Mouse (Mus musculus): ENCODE results near the gene Vmp1. TPM values are rescaled to one million over a fixed set of nuclear protein-coding genes. Genes with fewer than 3 reads are reported as not detected.

The Vmp1 gene
- polyA plus RNA-seq, 1 experiment from 2014 or later: 96.7 TPM

GRCm38 (mm10) chr11:86540476-86540845, 143.2 kb downstream of the Vmp1 start:
- Histone ChIP-seq H3K9me3 (replicated peaks) (no peaks in the 10 kb centered on the region), H3K27me3 (ENCODE audit: low read depth, poor library complexity, severe bottlenecking) (no peaks in the 10 kb centered on the region)

GRCm38 (mm10) chr11:86539716-86540475, 143.7 kb downstream of the Vmp1 start:
- 93% methylated on average over 6 of the region's 6 CpGs for WGBS
- peaks cover 16% of the 10 kb centered on the region for H3K4me1 ChIP-seq
- no peak overlapping the region for H3K27ac ChIP-seq (replicated peaks)
- H3K36me3 ChIP-seq: peaks cover 18% of the 10 kb centered on the region
- no peak overlapping the region for H3K4me3 ChIP-seq
- H3K9me3 ChIP-seq (replicated peaks): no peaks in the 10 kb centered on the region
- DNase-seq (ENCODE audit: low spot score): no peak
- H3K27me3 ChIP-seq (ENCODE audit: low read depth, poor library complexity, severe bottlenecking): no peaks in the 10 kb centered on the region

More at GRCm38 (mm10) chr11:86540476-86540845, 143.2 kb downstream of the Vmp1 start:
- Histone ChIP-seq H3K4me3 (no peak overlapping the region), H3K27ac (replicated peaks) (no peak overlapping the region), H3K36me3 (peaks cover 18% of the 10 kb centered on the region), H3K4me1 (peaks cover 19% of the 10 kb centered on the region)
- WGBS: 98% methylated on average over 2 of the region's 2 CpGs
- no peak for DNase-seq (ENCODE audit: low spot score)

GRCm38 (mm10) chr11:86538786-86539185, 144.8 kb downstream of the Vmp1 start:
- Histone ChIP-seq H3K4me1 (peaks cover 13% of the 10 kb centered on the region), H3K36me3 (peaks cover 25% of the 10 kb centered on the region), H3K27ac (replicated peaks) (no peak overlapping the region), H3K9me3 (replicated peaks) (no peaks in the 10 kb centered on the region), H3K4me3 (no peak overlapping the region), H3K27me3 (ENCODE audit: low read depth, poor library complexity, severe bottlenecking) (no peaks in the 10 kb centered on the region)
- 93% methylated on average over 4 of the region's 4 CpGs for WGBS
- DNase-seq (ENCODE audit: low spot score): no peak

- no peaks in the 10 kb centered on the region for H3K9me3 ChIP-seq (replicated peaks)
- no peaks in the 10 kb centered on the region for H3K27me3 ChIP-seq (ENCODE audit: low read depth, poor library complexity, severe bottlenecking)
- H3K4me3 ChIP-seq: no peak overlapping the region
- no peak overlapping the region for H3K27ac ChIP-seq (replicated peaks)
- peaks cover 59% of the 10 kb centered on the region for H3K36me3 ChIP-seq
- WGBS: 93% methylated on average over 5 of the region's 5 CpGs
- no peak for DNase-seq (ENCODE audit: low spot score)
- no peaks in the 10 kb centered on the region for H3K4me1 ChIP-seq
These were observed 149.3 kb downstream of the Vmp1 start for GRCm38 (mm10) chr11:86534201-86534910.

MicroRNAs within 50 kb of the gene (microRNA counts, 519-probe panel; counts per million panel counts)
- 5,607 counts per million, percentile 41 among the panel's probes with 10 or more counts for microRNA mmu-miR-21

Small RNAs within 50 kb of the gene (microRNA-seq; reads per million reads assigned to microRNA genes)
- gene Mir21a: 7,239 reads per million, percentile 92 among the genes with 10 or more reads in this experiment

Other genes with a start within 250 kb of the Vmp1 start
- gene Rnft1, start 199.2 kb downstream of the Vmp1 start, polyA plus RNA-seq (2016; fragmentation: Nextera tagmentation; extraction: Ambion mirVana): 23.4 and 23.7 TPM in 2 replicates
- 56.2 and 58.3 TPM in 2 replicates for gene Rps6kb1, start 139.0 kb downstream of the Vmp1 start, polyA plus RNA-seq (2016; fragmentation: Nextera tagmentation; extraction: Ambion mirVana)
- 13.0 and 14.8 TPM in 2 replicates for gene Tubd1, start 138.8 kb downstream of the Vmp1 start, polyA plus RNA-seq (2016; fragmentation: Nextera tagmentation; extraction: Ambion mirVana)
- gene Ptrh2, start 149 bp upstream of the Vmp1 start, polyA plus RNA-seq (2016; fragmentation: Nextera tagmentation; extraction: Ambion mirVana): 40.8 and 42.9 TPM in 2 replicates
- gene Cltc, start 73.7 kb upstream of the Vmp1 start, polyA plus RNA-seq (2016; fragmentation: Nextera tagmentation; extraction: Ambion mirVana): 129 and 145 TPM in 2 replicates
- gene Dhx40, start 123.9 kb upstream of the Vmp1 start, polyA plus RNA-seq (2016; fragmentation: Nextera tagmentation; extraction: Ambion mirVana): 41.7 and 46.1 TPM in 2 replicates